Mouse (Mus musculus): ENCODE results near the gene Ubr3. TPM values are rescaled to one million over a fixed set of nuclear protein-coding genes. Genes with fewer than 3 reads are reported as not detected.

Gene Ubr3
- polyA plus RNA-seq, 1 experiment from 2014 or later: 18.2 TPM

DNA sequence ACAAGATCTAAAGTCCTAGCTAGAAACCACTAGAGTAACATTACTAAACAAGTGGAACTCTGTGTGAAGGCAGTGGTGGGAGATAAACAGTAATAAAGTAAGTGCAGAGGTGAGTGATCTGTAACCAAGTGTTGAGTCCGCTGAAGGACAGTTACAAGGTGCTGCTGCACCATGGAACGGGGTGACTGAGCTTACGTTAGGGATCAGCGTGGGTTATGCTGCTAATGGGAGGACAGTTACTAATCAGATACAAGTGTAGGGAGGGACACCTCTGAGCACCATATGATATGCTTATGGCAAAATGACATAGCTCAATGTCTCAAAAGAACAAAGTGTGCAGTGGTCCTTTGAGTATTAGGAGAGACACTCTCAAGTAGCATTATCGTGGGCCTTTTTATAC is 39.3 kb downstream of the Ubr3 start:
- no peaks in the 10 kb centered on the region for H3K4me1 ChIP-seq (replicated peaks; ENCODE audit: control insufficient read depth, insufficient read depth, low read length)
- no peak overlapping the region for H3K4me3 ChIP-seq (ENCODE audit: low read depth, low read length)
- WGBS: 97% methylated on average over 5 of the region's 5 CpGs
- no peak overlapping the region for H3K27ac ChIP-seq (ENCODE audit: low read depth, low read length)
- no peak overlapping the region for H3K9ac ChIP-seq (ENCODE audit: low read depth, low read length)
- no peaks in the 10 kb centered on the region for H3K27me3 ChIP-seq (ENCODE audit: control insufficient read depth, insufficient read depth, low read length)
- no peak overlapping the region for H3K4me2 ChIP-seq (replicated peaks; ENCODE audit: low read depth, low read length)
- ATAC-seq (ENCODE audit: low FRiP score) (no peak), DNase-seq (ENCODE audit: low spot score) (no peak)
- no peaks in the 10 kb centered on the region for H3K9me3 ChIP-seq (ENCODE audit: control insufficient read depth, low read length)
- no peaks in the 10 kb centered on the region for H3K36me3 ChIP-seq (ENCODE audit: control insufficient read depth, insufficient read depth, low read length)

DNA sequence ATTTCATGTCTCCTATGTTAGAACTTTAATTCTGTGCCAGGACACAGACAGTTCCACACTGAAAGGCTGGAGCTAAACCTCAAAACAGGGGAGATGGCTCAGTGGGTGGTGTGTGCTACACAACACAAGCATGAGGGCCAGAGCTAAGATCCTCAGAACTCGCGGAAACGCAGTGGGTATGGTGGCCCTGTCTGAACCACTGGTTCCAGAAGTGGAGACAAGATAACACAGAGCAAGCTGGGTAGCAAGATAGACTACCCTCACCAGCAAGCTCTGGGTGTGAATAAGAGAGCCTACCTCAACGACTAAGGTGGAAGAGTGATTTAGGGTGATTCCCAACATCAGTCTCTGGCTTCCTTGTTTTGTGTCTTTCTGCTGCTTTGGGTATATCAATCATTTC is 42.2 kb downstream of the Ubr3 start:
- no peaks in the 10 kb centered on the region for H3K4me1 ChIP-seq (replicated peaks; ENCODE audit: control insufficient read depth, insufficient read depth, low read length)
- no peak for ATAC-seq (ENCODE audit: low FRiP score)
- no peak overlapping the region for H3K4me3 ChIP-seq (ENCODE audit: low read depth, low read length)
- no peak overlapping the region for H3K27ac ChIP-seq (ENCODE audit: low read depth, low read length)
- no peaks in the 10 kb centered on the region for H3K27me3 ChIP-seq (ENCODE audit: control insufficient read depth, insufficient read depth, low read length)
- DNase-seq (ENCODE audit: low spot score): no peak
- no peaks in the 10 kb centered on the region for H3K36me3 ChIP-seq (ENCODE audit: control insufficient read depth, insufficient read depth, low read length)
- no peak overlapping the region for H3K9ac ChIP-seq (ENCODE audit: low read depth, low read length)
- H3K4me2 ChIP-seq (replicated peaks; ENCODE audit: low read depth, low read length): no peak overlapping the region
- H3K9me3 ChIP-seq (ENCODE audit: control insufficient read depth, low read length): no peaks in the 10 kb centered on the region
- WGBS: 93% methylated on average over 4 of the region's 4 CpGs

- 92% methylated on average over 5 of the region's 5 CpGs for WGBS
- Histone ChIP-seq H3K4me3 (ENCODE audit: low read depth, low read length) (no peak overlapping the region), H3K4me1 (replicated peaks; ENCODE audit: control insufficient read depth, insufficient read depth, low read length) (no peaks in the 10 kb centered on the region), H3K4me2 (replicated peaks; ENCODE audit: low read depth, low read length) (no peak overlapping the region), H3K36me3 (ENCODE audit: control insufficient read depth, insufficient read depth, low read length) (no peaks in the 10 kb centered on the region), H3K27me3 (ENCODE audit: control insufficient read depth, insufficient read depth, low read length) (no peaks in the 10 kb centered on the region), H3K9me3 (ENCODE audit: control insufficient read depth, low read length) (no peaks in the 10 kb centered on the region), H3K9ac (ENCODE audit: low read depth, low read length) (no peak overlapping the region), H3K27ac (ENCODE audit: low read depth, low read length) (no peak overlapping the region)
- DNase-seq (ENCODE audit: low spot score) (no peak), ATAC-seq (ENCODE audit: low FRiP score) (no peak)
These were observed 42.6 kb downstream of the Ubr3 start for GRCm38 (mm10) chr2:69939649-69940048.

- no peak for DNase-seq (ENCODE audit: low spot score)
- 77% methylated on average over 4 of the region's 4 CpGs for WGBS
These were observed 44.5 kb downstream of the Ubr3 start for GRCm38 (mm10) chr2:69941391-69942030.

GRCm38 (mm10) chr2:69952849-69953248 is 55.8 kb downstream of the Ubr3 start:
- Histone ChIP-seq H3K4me1 (replicated peaks; ENCODE audit: control insufficient read depth, insufficient read depth, low read length) (no peaks in the 10 kb centered on the region), H3K4me2 (replicated peaks; ENCODE audit: low read depth, low read length) (no peak overlapping the region), H3K9me3 (ENCODE audit: control insufficient read depth, low read length) (no peaks in the 10 kb centered on the region), H3K36me3 (ENCODE audit: control insufficient read depth, insufficient read depth, low read length) (0 out of 2 replicates have a peak, but pooled peaks cover 6% of the 10 kb centered on the region), H3K27me3 (ENCODE audit: control insufficient read depth, insufficient read depth, low read length) (no peaks in the 10 kb centered on the region), H3K27ac (ENCODE audit: low read depth, low read length) (no peak overlapping the region), H3K9ac (ENCODE audit: low read depth, low read length) (no peak overlapping the region), H3K4me3 (ENCODE audit: low read depth, low read length) (no peak overlapping the region)
- DNase-seq (ENCODE audit: low spot score): no peak
- 77% methylated on average over 8 of the region's 8 CpGs for WGBS
- no peak for ATAC-seq (ENCODE audit: low FRiP score)

More at GRCm38 (mm10) chr2:69941391-69942030, 44.5 kb downstream of the Ubr3 start:
- no peak for ATAC-seq (ENCODE audit: low FRiP score)
- no peak overlapping the region for H3K4me3 ChIP-seq (ENCODE audit: low read depth, low read length)
- no peaks in the 10 kb centered on the region for H3K4me1 ChIP-seq (replicated peaks; ENCODE audit: control insufficient read depth, insufficient read depth, low read length)
- H3K9me3 ChIP-seq (ENCODE audit: control insufficient read depth, low read length): no peaks in the 10 kb centered on the region
- H3K4me2 ChIP-seq (replicated peaks; ENCODE audit: low read depth, low read length): no peak overlapping the region
- no peaks in the 10 kb centered on the region for H3K27me3 ChIP-seq (ENCODE audit: control insufficient read depth, insufficient read depth, low read length)
- no peak overlapping the region for H3K27ac ChIP-seq (ENCODE audit: low read depth, low read length)
- H3K9ac ChIP-seq (ENCODE audit: low read depth, low read length): no peak overlapping the region
- H3K36me3 ChIP-seq (ENCODE audit: control insufficient read depth, insufficient read depth, low read length): no peaks in the 10 kb centered on the region

DNA sequence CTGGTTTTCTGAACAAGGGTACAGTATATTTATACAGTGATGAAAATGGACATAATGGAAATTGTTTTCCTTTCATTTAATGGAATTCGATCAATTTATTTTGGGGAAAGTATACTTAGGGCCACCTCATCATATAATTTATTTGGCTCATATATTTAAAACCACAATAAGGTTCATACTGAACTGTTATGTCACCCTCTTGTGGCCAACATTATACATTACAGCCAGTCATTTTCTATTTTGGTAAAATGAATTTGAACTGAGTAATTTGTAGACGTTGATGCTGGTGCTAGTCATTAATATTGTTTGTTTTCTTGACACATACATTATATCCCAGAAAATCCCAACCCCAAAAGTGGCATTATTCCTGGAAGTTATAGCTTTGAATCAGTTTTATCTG is 58.6 kb downstream of the Ubr3 start:
- Histone ChIP-seq H3K4me2 (replicated peaks; ENCODE audit: low read depth, low read length) (no peak overlapping the region), H3K4me3 (ENCODE audit: low read depth, low read length) (no peak overlapping the region), H3K9me3 (ENCODE audit: control insufficient read depth, low read length) (no peaks in the 10 kb centered on the region), H3K36me3 (ENCODE audit: control insufficient read depth, insufficient read depth, low read length) (no peaks in the 10 kb centered on the region), H3K27me3 (ENCODE audit: control insufficient read depth, insufficient read depth, low read length) (no peaks in the 10 kb centered on the region), H3K4me1 (replicated peaks; ENCODE audit: control insufficient read depth, insufficient read depth, low read length) (no peaks in the 10 kb centered on the region), H3K9ac (ENCODE audit: low read depth, low read length) (no peak overlapping the region), H3K27ac (ENCODE audit: low read depth, low read length) (no peak overlapping the region)
- WGBS: 63% methylated on average over 2 of the region's 2 CpGs
- ATAC-seq (ENCODE audit: low FRiP score): no peak
- DNase-seq (ENCODE audit: low spot score): peak; percentile 35

GRCm38 (mm10) chr2:69957622-69958021 is 60.6 kb downstream of the Ubr3 start:
- Histone ChIP-seq H3K4me3 (ENCODE audit: low read depth, low read length) (no peak overlapping the region), H3K27ac (ENCODE audit: low read depth, low read length) (no peak overlapping the region), H3K9ac (ENCODE audit: low read depth, low read length) (no peak overlapping the region), H3K4me2 (replicated peaks; ENCODE audit: low read depth, low read length) (no peak overlapping the region), H3K4me1 (replicated peaks; ENCODE audit: control insufficient read depth, insufficient read depth, low read length) (no peaks in the 10 kb centered on the region), H3K36me3 (ENCODE audit: control insufficient read depth, insufficient read depth, low read length) (no peaks in the 10 kb centered on the region), H3K27me3 (ENCODE audit: control insufficient read depth, insufficient read depth, low read length) (no peaks in the 10 kb centered on the region), H3K9me3 (ENCODE audit: control insufficient read depth, low read length) (no peaks in the 10 kb centered on the region)
- ATAC-seq (ENCODE audit: low FRiP score) (no peak), DNase-seq (ENCODE audit: low spot score) (no peak)
- WGBS: 87% methylated on average over 2 of the region's 2 CpGs

GRCm38 (mm10) chr2:69974896-69975295 is 77.8 kb downstream of the Ubr3 start:
- H3K9me3 ChIP-seq (ENCODE audit: control insufficient read depth, low read length): no peaks in the 10 kb centered on the region
- WGBS: 98% methylated on average over 2 of the region's 2 CpGs
- no peaks in the 10 kb centered on the region for H3K36me3 ChIP-seq (ENCODE audit: control insufficient read depth, insufficient read depth, low read length)
- H3K4me2 ChIP-seq (replicated peaks; ENCODE audit: low read depth, low read length): no peak overlapping the region
- H3K9ac ChIP-seq (ENCODE audit: low read depth, low read length): no peak overlapping the region
- no peak overlapping the region for H3K27ac ChIP-seq (ENCODE audit: low read depth, low read length)
- no peak overlapping the region for H3K4me3 ChIP-seq (ENCODE audit: low read depth, low read length)
- no peaks in the 10 kb centered on the region for H3K27me3 ChIP-seq (ENCODE audit: control insufficient read depth, insufficient read depth, low read length)
- no peak for ATAC-seq (ENCODE audit: low FRiP score)
- no peak for DNase-seq (ENCODE audit: low spot score)
- no peaks in the 10 kb centered on the region for H3K4me1 ChIP-seq (replicated peaks; ENCODE audit: control insufficient read depth, insufficient read depth, low read length)

- Histone ChIP-seq H3K4me2 (replicated peaks; ENCODE audit: low read depth, low read length) (no peak overlapping the region), H3K36me3 (ENCODE audit: control insufficient read depth, insufficient read depth, low read length) (no peaks in the 10 kb centered on the region), H3K27ac (ENCODE audit: low read depth, low read length) (no peak overlapping the region), H3K9ac (ENCODE audit: low read depth, low read length) (no peak overlapping the region), H3K4me3 (ENCODE audit: low read depth, low read length) (no peak overlapping the region), H3K9me3 (ENCODE audit: control insufficient read depth, low read length) (no peaks in the 10 kb centered on the region), H3K4me1 (replicated peaks; ENCODE audit: control insufficient read depth, insufficient read depth, low read length) (no peaks in the 10 kb centered on the region), H3K27me3 (ENCODE audit: control insufficient read depth, insufficient read depth, low read length) (no peaks in the 10 kb centered on the region)
- ATAC-seq (ENCODE audit: low FRiP score): no peak
- DNase-seq (ENCODE audit: low spot score): no peak
- 92% methylated on average over 6 of the region's 6 CpGs for WGBS
These were observed 92.2 kb downstream of the Ubr3 start for GRCm38 (mm10) chr2:69989224-69989623.
